Comparison of ENCODE assay signal across 8 mouse cellular contexts in genomic region chr14:122060642-122061041, GRCm38 (mm10). TPM values are rescaled to one million over a fixed set of nuclear protein-coding genes. Genes with fewer than 3 reads are reported as not detected.
DNase-seq lines count a peak whose midpoint lies in the region; ATAC-seq lines count a peak whose summit lies in the region.

No protein-coding gene starts in this region.

- no peaks in the 10 kb centered on the region for H3K27me3 ChIP-seq in midbrain, embryonic 10.5 days (ENCODE audit: low read depth, poor library complexity, severe bottlenecking)
- H3K27me3 ChIP-seq in midbrain, embryonic 15.5 days (replicated peaks), result no peaks in the 10 kb centered on the region
- no peaks in the 10 kb centered on the region for H3K27me3 ChIP-seq in kidney, embryonic 14.5 days (ENCODE audit: control insufficient read depth, insufficient read depth, low read length)
- no peaks in the 10 kb centered on the region for H3K27me3 ChIP-seq in stomach, embryonic 16.5 days (ENCODE audit: control insufficient read depth, insufficient read depth, low read length)

- H3K36me3 ChIP-seq in midbrain, embryonic 10.5 days, result no peaks in the 10 kb centered on the region
- no peaks in the 10 kb centered on the region for H3K36me3 ChIP-seq in midbrain, embryonic 15.5 days (replicated peaks)
- H3K36me3 ChIP-seq in kidney, embryonic 14.5 days (ENCODE audit: control insufficient read depth, insufficient read depth, low read length), result no peaks in the 10 kb centered on the region
- H3K36me3 ChIP-seq in stomach, embryonic 16.5 days (ENCODE audit: control insufficient read depth, insufficient read depth, low read length), result no peaks in the 10 kb centered on the region

- DNase-seq in midbrain, embryonic 10.5 days (ENCODE audit: low spot score), result peak; percentile 69
- DNase-seq in gastrocnemius, postnatal 10 days, result peak; percentile 83
- peak; percentile 81 for DNase-seq in liver
- peak; percentile 81 to 90 for DNase-seq in natural killer cell, adult 2 months (ENCODE audit: low spot score in 2 of 2)

- no peak overlapping the region for H3K27ac ChIP-seq in midbrain, embryonic 10.5 days (replicated peaks)
- H3K27ac ChIP-seq in midbrain, embryonic 15.5 days, result no peak overlapping the region
- H3K27ac ChIP-seq in kidney, embryonic 14.5 days (ENCODE audit: low read depth, low read length), result no peak overlapping the region
- H3K27ac ChIP-seq in stomach, embryonic 16.5 days (ENCODE audit: low read length), result no peak overlapping the region; the same call in 1 of the 2 replicates

- no peaks in the 10 kb centered on the region for H3K9me3 ChIP-seq in midbrain, embryonic 10.5 days (replicated peaks)
- no peaks in the 10 kb centered on the region for H3K9me3 ChIP-seq in midbrain, embryonic 15.5 days
- no peaks in the 10 kb centered on the region for H3K9me3 ChIP-seq in kidney, embryonic 14.5 days (ENCODE audit: control insufficient read depth, low read length)
- no peaks in the 10 kb centered on the region for H3K9me3 ChIP-seq in stomach, embryonic 16.5 days (replicated peaks; ENCODE audit: control insufficient read depth, low read length)

- H3K4me3 ChIP-seq in midbrain, embryonic 10.5 days, result no peak overlapping the region
- H3K4me3 ChIP-seq in midbrain, embryonic 15.5 days, result no peak overlapping the region
- H3K4me3 ChIP-seq in kidney, embryonic 14.5 days (ENCODE audit: low read length), result no peak overlapping the region
- no peak overlapping the region for H3K4me3 ChIP-seq in stomach, embryonic 16.5 days (replicated peaks; ENCODE audit: low read length)

- no peaks in the 10 kb centered on the region for H3K4me1 ChIP-seq in midbrain, embryonic 10.5 days
- H3K4me1 ChIP-seq in midbrain, embryonic 15.5 days, result no peaks in the 10 kb centered on the region
- H3K4me1 ChIP-seq in kidney, embryonic 14.5 days (ENCODE audit: control insufficient read depth, insufficient read depth, low read length), result no peaks in the 10 kb centered on the region
- H3K4me1 ChIP-seq in stomach, embryonic 16.5 days (ENCODE audit: control insufficient read depth, insufficient read depth, low read length), result no peaks in the 10 kb centered on the region

- H3K4me2 ChIP-seq in midbrain, embryonic 15.5 days, result no peak overlapping the region
- H3K4me2 ChIP-seq in kidney, embryonic 14.5 days (replicated peaks; ENCODE audit: low read depth, low read length), result no peak overlapping the region
- no peak overlapping the region for H3K4me2 ChIP-seq in stomach, embryonic 16.5 days (ENCODE audit: low read depth, low read length)

- no peak for ATAC-seq in midbrain, embryonic 15.5 days (replicated peaks)
- peak; percentile 79 for ATAC-seq in common myeloid progenitor, adult 5-6 weeks (replicated peaks; ENCODE audit: low read depth, poor library complexity, severe bottlenecking)
- peak; percentile 73 for ATAC-seq in kidney, embryonic 14.5 days (ENCODE audit: low FRiP score, low TSS enrichment)
- ATAC-seq in stomach, embryonic 16.5 days (ENCODE audit: insufficient read depth, low FRiP score), result peak; percentile 73

- no peak overlapping the region for H3K9ac ChIP-seq in midbrain, embryonic 15.5 days
- H3K9ac ChIP-seq in kidney, embryonic 14.5 days (ENCODE audit: low read depth, low read length), result no peak overlapping the region
- no peak overlapping the region for H3K9ac ChIP-seq in stomach, embryonic 16.5 days (ENCODE audit: low read length)

- 17% methylated on average over 3 of the region's 3 CpGs for WGBS in midbrain, embryonic 10.5 days
- 13% methylated on average over 3 of the region's 3 CpGs for WGBS in midbrain, embryonic 15.5 days
- WGBS in kidney, embryonic 14.5 days, result 6% methylated on average over 3 of the region's 3 CpGs
- WGBS in stomach, embryonic 16.5 days, result 7% methylated on average over 3 of the region's 3 CpGs

RNA-seq across cellular contexts. Expression of gene Timm8a2, which starts 26.2 kb away (rescaled TPM):
- not detected in 2 replicates for polyA plus RNA-seq in midbrain, embryonic 10.5 days (2016; fragmentation: Nextera tagmentation; extraction: Ambion mirVana)
- not detected in 2 replicates for polyA plus RNA-seq in midbrain, embryonic 15.5 days (2015; fragmentation: Nextera tagmentation; extraction: Ambion mirVana)
- total RNA-seq in common myeloid progenitor, adult 5-6 weeks (2017), result not detected in 2 replicates
- total RNA-seq in gastrocnemius, postnatal 10 days (2021), result not detected
- not detected in 2 replicates for polyA plus RNA-seq in kidney, embryonic 14.5 days (2014; fragmentation: Nextera tagmentation; extraction: Ambion mirVana)
- polyA plus RNA-seq in stomach, embryonic 16.5 days (2015; fragmentation: Nextera tagmentation; extraction: Ambion mirVana), result not detected in 2 replicates

RNA-seq across cellular contexts. Expression of gene Tm9sf2, which starts 46.2 kb away (rescaled TPM):
- 133 and 135 TPM in 2 replicates for polyA plus RNA-seq in midbrain, embryonic 10.5 days (2016; fragmentation: Nextera tagmentation; extraction: Ambion mirVana)
- polyA plus RNA-seq in midbrain, embryonic 15.5 days (2015; fragmentation: Nextera tagmentation; extraction: Ambion mirVana), result 102 and 106 TPM in 2 replicates
- 83.4 and 99.2 TPM in 2 replicates for total RNA-seq in common myeloid progenitor, adult 5-6 weeks (2017)
- total RNA-seq in gastrocnemius, postnatal 10 days (2021), result 10 to 100 TPM; 72.4 to 75.1 TPM
- 99.0 and 173 TPM in 2 replicates for polyA plus RNA-seq in kidney, embryonic 14.5 days (2014; fragmentation: Nextera tagmentation; extraction: Ambion mirVana)
- 206 and 209 TPM in 2 replicates for polyA plus RNA-seq in stomach, embryonic 16.5 days (2015; fragmentation: Nextera tagmentation; extraction: Ambion mirVana)
